ENCODE assay signal across 13 mouse cellular contexts in genomic region chr3:122333902-122334301, GRCm38 (mm10). TPM values are rescaled to one million over a fixed set of nuclear protein-coding genes. Genes with fewer than 3 reads are reported as not detected.
A peak's percentile ranks its signal among the peaks of the same experiment; 100 is the strongest.
DNase-seq lines count a peak whose midpoint lies in the region; ATAC-seq and TF ChIP-seq lines count a peak whose summit lies in the region.
"Had no signal": no experiment of that assay in that cellular context is flagged by ENCODE, and none has a peak within 500 bp of the region (broad histone marks: within the 10 kb centered on the region; RNA-seq: fewer than 3 reads in every experiment).

No protein-coding gene starts in this region.

- in situ Hi-C loops in CH12.LX (cut with MboI; ENCODE audit: low pct_ligation_motif_present, low pct_unique_long_range_greater_than_20kb, low sequenced_read_pairs) = no loop called here

- H3K4me3 ChIP-seq in hindbrain, embryonic 16.5 days (ENCODE audit: low read length) = no peak overlapping the region
- no peak overlapping the region for H3K4me3 ChIP-seq in hindbrain, postnatal 0 days (ENCODE audit: low read length)
- H3K4me3 ChIP-seq in CH12.LX (replicated peaks in 1 of 3; ENCODE audit: low read depth in 2 of 3, low read length in 2 of 3, poor library complexity in 1 of 3) = no peak overlapping the region
- H3K4me3 ChIP-seq in limb, embryonic 13.5 days = no peak overlapping the region
- H3K4me3 ChIP-seq in forebrain, embryonic 16.5 days (replicated peaks; ENCODE audit: low read length) = no peak overlapping the region
- H3K4me3 ChIP-seq: liver, embryonic 13.5 days had no signal

- H3K36me3 ChIP-seq in hindbrain, embryonic 16.5 days (ENCODE audit: control insufficient read depth, insufficient read depth, low read length) = no peaks in the 10 kb centered on the region
- no peaks in the 10 kb centered on the region for H3K36me3 ChIP-seq in hindbrain, postnatal 0 days (ENCODE audit: insufficient read depth, low read length)
- no peaks in the 10 kb centered on the region for H3K36me3 ChIP-seq in CH12.LX (replicated peaks in 1 of 2; ENCODE audit: control insufficient read depth in 1 of 2, insufficient read depth in 1 of 2, low read length in 1 of 2)
- no peaks in the 10 kb centered on the region for H3K36me3 ChIP-seq in limb, embryonic 13.5 days
- no peaks in the 10 kb centered on the region for H3K36me3 ChIP-seq in forebrain, embryonic 16.5 days (ENCODE audit: control insufficient read depth, insufficient read depth)
- H3K36me3 ChIP-seq: liver, embryonic 13.5 days had no signal

- peak; percentile 6; the same call in 1 of the 2 replicates for ATAC-seq in hindbrain, embryonic 16.5 days
- ATAC-seq in hindbrain, postnatal 0 days = no peak
- ATAC-seq in limb, embryonic 13.5 days (ENCODE audit: low FRiP score, low read depth) = peak; percentile 35; the same call in 1 of the 2 replicates
- no peak for ATAC-seq in forebrain, embryonic 16.5 days
- ATAC-seq: midbrain, embryonic 16.5 days; Patski had no signal

- no peak for TF ChIP-seq CTCF in hindbrain, postnatal 0 days (IDR thresholded peaks at IDR 0.05; ENCODE audit: low read depth)
- TF ChIP-seq CTCF in CH12.LX (conservative IDR thresholded peaks at IDR 0.05 in 1 of 2, IDR thresholded peaks at IDR 0.05 in 1 of 2; ENCODE audit: low read depth in 2 of 2, low read length in 2 of 2) = no peak

- no peak for TF ChIP-seq POLR2A in CH12.LX (IDR thresholded peaks at IDR 0.05; ENCODE audit: low read depth, low read length)

- dilution Hi-C loops in CH12.LX (cut with MboI; ENCODE audit: extremely low pct_ligation_motif_present, extremely low pct_unique_long_range_greater_than_20kb, low sequenced_read_pairs) = no loop called here

- H3K9me3 ChIP-seq in hindbrain, embryonic 16.5 days (ENCODE audit: control insufficient read depth, low read length) = no peaks in the 10 kb centered on the region
- no peaks in the 10 kb centered on the region for H3K9me3 ChIP-seq in hindbrain, postnatal 0 days (ENCODE audit: low read length)
- no peaks in the 10 kb centered on the region for H3K9me3 ChIP-seq in CH12.LX (replicated peaks; ENCODE audit: low read length)
- H3K9me3 ChIP-seq in limb, embryonic 13.5 days = no peaks in the 10 kb centered on the region
- no peaks in the 10 kb centered on the region for H3K9me3 ChIP-seq in forebrain, embryonic 16.5 days (ENCODE audit: control insufficient read depth, low read length)
- H3K9me3 ChIP-seq: liver, embryonic 13.5 days had no signal

- no peak overlapping the region for H3K4me2 ChIP-seq in hindbrain, embryonic 16.5 days (ENCODE audit: low read length)
- H3K4me2 ChIP-seq in hindbrain, postnatal 0 days (ENCODE audit: low read depth, low read length) = no peak overlapping the region
- H3K4me2 ChIP-seq in CH12.LX (ENCODE audit: insufficient read depth, low read depth, poor library complexity, severe bottlenecking) = peak overlapping the region; percentile 77
- peak overlapping the region; percentile 9; the same call in 1 of the 2 replicates for H3K4me2 ChIP-seq in limb, embryonic 13.5 days (replicated peaks)
- no peak overlapping the region for H3K4me2 ChIP-seq in forebrain, embryonic 16.5 days (ENCODE audit: low read length)
- H3K4me2 ChIP-seq: liver, embryonic 13.5 days had no signal

- TF ChIP-seq RAD21 in CH12.LX (IDR thresholded peaks at IDR 0.05; ENCODE audit: low read depth, low read length) = no peak

- no peak for TF ChIP-seq EP300 in CH12.LX (IDR thresholded peaks at IDR 0.05; ENCODE audit: low read length)

- H3K27ac ChIP-seq in hindbrain, embryonic 16.5 days (ENCODE audit: low read depth, low read length) = no peak overlapping the region
- no peak overlapping the region for H3K27ac ChIP-seq in hindbrain, postnatal 0 days
- H3K27ac ChIP-seq in CH12.LX (ENCODE audit: insufficient read depth, low read depth) = no peak overlapping the region
- no peak overlapping the region; the same call in 1 of the 2 replicates for H3K27ac ChIP-seq in limb, embryonic 13.5 days
- no peak overlapping the region for H3K27ac ChIP-seq in forebrain, embryonic 16.5 days (ENCODE audit: low read length)
- H3K27ac ChIP-seq: liver, embryonic 13.5 days had no signal

- no peak overlapping the region for H3K9ac ChIP-seq in hindbrain, embryonic 16.5 days (ENCODE audit: low read depth, low read length)
- H3K9ac ChIP-seq in hindbrain, postnatal 0 days (replicated peaks; ENCODE audit: low read length) = no peak overlapping the region
- no peak overlapping the region for H3K9ac ChIP-seq in CH12.LX (ENCODE audit: insufficient read depth, low read depth)
- H3K9ac ChIP-seq in limb, embryonic 13.5 days = no peak overlapping the region
- no peak overlapping the region for H3K9ac ChIP-seq in forebrain, embryonic 16.5 days (replicated peaks; ENCODE audit: low read depth, low read length)
- H3K9ac ChIP-seq: liver, embryonic 13.5 days had no signal

- no peaks in the 10 kb centered on the region for H3K27me3 ChIP-seq in hindbrain, embryonic 16.5 days (replicated peaks; ENCODE audit: control insufficient read depth, insufficient read depth, low read length)
- no peaks in the 10 kb centered on the region for H3K27me3 ChIP-seq in hindbrain, postnatal 0 days (ENCODE audit: insufficient read depth, low read length)
- peaks cover 5% of the 10 kb centered on the region for H3K27me3 ChIP-seq in CH12.LX (replicated peaks)
- peaks cover 6% of the 10 kb centered on the region; the same call in 1 of the 2 replicates for H3K27me3 ChIP-seq in limb, embryonic 13.5 days
- H3K27me3 ChIP-seq in forebrain, embryonic 16.5 days (replicated peaks; ENCODE audit: control insufficient read depth, insufficient read depth, low read length) = no peaks in the 10 kb centered on the region
- H3K27me3 ChIP-seq: liver, embryonic 13.5 days; Patski had no signal

- no peaks in the 10 kb centered on the region for H3K79me2 ChIP-seq in CH12.LX (replicated peaks; ENCODE audit: control insufficient read depth, extremely low read depth, insufficient read depth, poor library complexity, severe bottlenecking)

- WGBS in hindbrain, embryonic 16.5 days = 57% methylated on average over 7 of the region's 7 CpGs
- 45% methylated on average over 7 of the region's 7 CpGs for WGBS in hindbrain, postnatal 0 days
- WGBS in limb, embryonic 13.5 days = 19% methylated on average over 7 of the region's 7 CpGs
- WGBS in forebrain, embryonic 16.5 days = 53% methylated on average over 7 of the region's 7 CpGs

- no peak for DNase-seq in hindbrain, postnatal 0 days (ENCODE audit: low spot score)
- DNase-seq in CH12.LX (ENCODE audit: extremely low read depth) = no peak
- peak; percentile 58 for DNase-seq in adrenal gland, postnatal 14 days
- no peak for DNase-seq in layer of hippocampus, postnatal 14 days (ENCODE audit: low spot score in 2 of 2)
- no peak for DNase-seq in cerebellum, adult 18-20 months
- DNase-seq: gastrocnemius, postnatal 36 days; kidney, postnatal 36 days; liver, embryonic 13.5 days had no signal

- no peaks in the 10 kb centered on the region for H3K4me1 ChIP-seq in hindbrain, embryonic 16.5 days (ENCODE audit: control insufficient read depth, insufficient read depth, low read depth, low read length)
- H3K4me1 ChIP-seq in hindbrain, postnatal 0 days (ENCODE audit: insufficient read depth, low read length) = no peaks in the 10 kb centered on the region
- H3K4me1 ChIP-seq in CH12.LX (ENCODE audit: control insufficient read depth in 1 of 2, insufficient read depth in 2 of 2) = peaks cover 11 to 52% of the 10 kb centered on the region in 2 experiments
- H3K4me1 ChIP-seq in limb, embryonic 13.5 days = peaks cover 36% of the 10 kb centered on the region
- H3K4me1 ChIP-seq in forebrain, embryonic 16.5 days (replicated peaks; ENCODE audit: control insufficient read depth, insufficient read depth, low read length) = no peaks in the 10 kb centered on the region
- H3K4me1 ChIP-seq: liver, embryonic 13.5 days had no signal

TF ChIP-seq in CH12.LX, 34 proteins besides CTCF, POLR2A, EP300 and RAD21 (continues in another document):
- TF ChIP-seq MYC (IDR thresholded peaks at IDR 0.05; ENCODE audit: low read depth, low read length) (no peak), SMC3 (IDR thresholded peaks at IDR 0.05; ENCODE audit: low read depth, low read length) (no peak), ZC3H11A (IDR thresholded peaks at IDR 0.05; ENCODE audit: low read depth, low read length) (no peak), POLR2AphosphoS2 (IDR thresholded peaks at IDR 0.05; ENCODE audit: low read depth, low read length) (no peak), MAZ (IDR thresholded peaks at IDR 0.05; ENCODE audit: low read depth, low read length) (no peak), SIN3A (IDR thresholded peaks at IDR 0.05; ENCODE audit: low read length) (no peak), ZMIZ1 (IDR thresholded peaks at IDR 0.05; ENCODE audit: low read depth, low read length) (no peak), USF1 (IDR thresholded peaks at IDR 0.05; ENCODE audit: low read depth, low read length) (no peak), BHLHE40 (IDR thresholded peaks at IDR 0.05; ENCODE audit: low read depth, low read length) (no peak), JUND (conservative IDR thresholded peaks at IDR 0.05; ENCODE audit: low read depth, low read length) (no peak), NRF1 (IDR thresholded peaks at IDR 0.05; ENCODE audit: low read depth, low read length) (no peak)

RNA-seq across cellular contexts. Expression of gene Bcar3, which starts 40.0 kb away (rescaled TPM):
- polyA plus RNA-seq in hindbrain, embryonic 16.5 days (2015; fragmentation: Nextera tagmentation; extraction: Ambion mirVana) = 6.8 and 7.1 TPM in 2 replicates
- 23.8 and 29.4 TPM in 2 replicates for total RNA-seq in hindbrain, postnatal 0 days (2014; rRNA removed)
- polyA plus RNA-seq in hindbrain, postnatal 0 days (2015; fragmentation: Nextera tagmentation; extraction: Ambion mirVana) = 6.3 and 7.7 TPM in 2 replicates
- total RNA-seq in CH12.LX (2012; rRNA removed) = 47.4 and 56.9 TPM in 2 replicates
- 52.0 and 54.6 TPM in 2 replicates for total RNA-seq in CH12.LX (2014; rRNA removed)
- polyA plus RNA-seq in CH12.LX (2012; ENCODE audit: insufficient read length, low read depth) = 55.9 and 61.2 TPM in 2 replicates
- total RNA-seq in adrenal gland, postnatal 14 days (2021) = 51.4 and 55.5 TPM in 2 replicates
- polyA plus RNA-seq in limb, embryonic 13.5 days (2015; fragmentation: Nextera tagmentation; extraction: Ambion mirVana) = 7.3 and 8.1 TPM in 2 replicates
- total RNA-seq in layer of hippocampus, postnatal 14 days (2021) = 10 to 100 TPM; 10.3 to 11.0 TPM
- polyA plus RNA-seq in forebrain, embryonic 16.5 days (2015; fragmentation: Nextera tagmentation; extraction: Ambion mirVana) = 5.3 and 5.6 TPM in 2 replicates

RNA-seq across cellular contexts. Expression of gene Dnttip2, which starts 59.7 kb away (rescaled TPM):
- 39.8 and 41.7 TPM in 2 replicates for polyA plus RNA-seq in hindbrain, embryonic 16.5 days (2015; fragmentation: Nextera tagmentation; extraction: Ambion mirVana)
- 8.5 and 9.9 TPM in 2 replicates for total RNA-seq in hindbrain, postnatal 0 days (2014; rRNA removed)
- polyA plus RNA-seq in hindbrain, postnatal 0 days (2015; fragmentation: Nextera tagmentation; extraction: Ambion mirVana) = 43.7 and 48.6 TPM in 2 replicates
- total RNA-seq in CH12.LX (2012; rRNA removed) = 41.9 and 62.3 TPM in 2 replicates
- total RNA-seq in CH12.LX (2014; rRNA removed) = 65.2 and 72.7 TPM in 2 replicates
- polyA plus RNA-seq in CH12.LX (2012; ENCODE audit: insufficient read length, low read depth) = 121 and 141 TPM in 2 replicates
- total RNA-seq in adrenal gland, postnatal 14 days (2021) = 42.9 and 44.7 TPM in 2 replicates
- polyA plus RNA-seq in limb, embryonic 13.5 days (2015; fragmentation: Nextera tagmentation; extraction: Ambion mirVana) = 78.3 and 80.3 TPM in 2 replicates
- total RNA-seq in layer of hippocampus, postnatal 14 days (2021) = 10 to 100 TPM; 24.3 to 30.0 TPM
- polyA plus RNA-seq in forebrain, embryonic 16.5 days (2015; fragmentation: Nextera tagmentation; extraction: Ambion mirVana) = 51.9 and 59.4 TPM in 2 replicates

Comparison
In these comparisons a context has a peak if more than half of its experiments do, and no peak if none do; other contexts are left out.
1. ATAC-seq: peak in hindbrain, embryonic 16.5 days (single experiment) and limb, embryonic 13.5 days (single experiment); none in hindbrain, postnatal 0 days (single experiment) and forebrain, embryonic 16.5 days (single experiment).
2. H3K4me2 ChIP-seq: peak in CH12.LX (single experiment) and limb, embryonic 13.5 days (single experiment); none in hindbrain, embryonic 16.5 days (single experiment), hindbrain, postnatal 0 days (single experiment) and forebrain, embryonic 16.5 days (single experiment).